Mouse (Mus musculus): Measurements from ENCODE around the gene Slc5a4b. TPM values are rescaled to one million over a fixed set of nuclear protein-coding genes. Genes with fewer than 3 reads are reported as not detected.
"Not testable (repeated sequence)": the region's sequence is repeated elsewhere in the genome, so short reads cannot be mapped to it uniquely, and the experiment has no call there.

Slc5a4b gene
- total RNA-seq (2021) = not detected

GRCm38 (mm10) chr10:76110861-76111260, at the start of gene Slc5a4b:
Slc5a4b (minus strand) TSS chr10:76110961.
- no peak for DNase-seq

- no peak for DNase-seq
Observed at GRCm38 (mm10) chr10:76158009-76158408, 47.2 kb upstream of the Slc5a4b start.

GRCm38 (mm10) chr10:76157528-76157927, 46.8 kb upstream of the Slc5a4b start:
- no peak for DNase-seq

GRCm38 (mm10) chr10:76155911-76156310, 45.1 kb upstream of the Slc5a4b start:
- DNase-seq = no peak

GRCm38 (mm10) chr10:76147278-76147677, 36.5 kb upstream of the Slc5a4b start, which contains the start of gene Slc5a4a:
Slc5a4a (plus strand) TSS chr10:76147451.
- DNase-seq = no peak

GRCm38 (mm10) chr10:76146846-76147245, 36.1 kb upstream of the Slc5a4b start:
- no peak for DNase-seq

- DNase-seq = no peak
Observed at GRCm38 (mm10) chr10:76136318-76136717, 25.6 kb upstream of the Slc5a4b start.

- no peak for DNase-seq
Observed at GRCm38 (mm10) chr10:76132506-76132905, 21.7 kb upstream of the Slc5a4b start.

- no peak for DNase-seq
Observed at GRCm38 (mm10) chr10:76121495-76121894, 10.7 kb upstream of the Slc5a4b start.

GRCm38 (mm10) chr10:76120124-76120711, 9.5 kb upstream of the Slc5a4b start:
- no peak for DNase-seq

- DNase-seq = no peak
Observed at GRCm38 (mm10) chr10:76118741-76119140, 8.0 kb upstream of the Slc5a4b start.

GRCm38 (mm10) chr10:76117966-76118365, 7.2 kb upstream of the Slc5a4b start:
- peak in 1 of 2 experiments; percentile 3 for DNase-seq

GRCm38 (mm10) chr10:76097368-76097767, 13.4 kb downstream of the Slc5a4b start:
- no peak for DNase-seq

- no peak for DNase-seq
Observed at GRCm38 (mm10) chr10:76096580-76096979, 14.2 kb downstream of the Slc5a4b start.

GRCm38 (mm10) chr10:76077008-76077407, 33.8 kb downstream of the Slc5a4b start:
- not testable (repeated sequence) for DNase-seq

GRCm38 (mm10) chr10:76072080-76072479, 38.7 kb downstream of the Slc5a4b start:
- DNase-seq = not testable (repeated sequence)

GRCm38 (mm10) chr10:76067674-76068613, 42.8 kb downstream of the Slc5a4b start:
- DNase-seq = no peak

- no peak for DNase-seq
Observed at GRCm38 (mm10) chr10:76062439-76062838, 48.3 kb downstream of the Slc5a4b start.

- no peak for DNase-seq
Observed at GRCm38 (mm10) chr10:76051860-76052259, 58.9 kb downstream of the Slc5a4b start.

GRCm38 (mm10) chr10:76048967-76049366, 61.8 kb downstream of the Slc5a4b start:
- DNase-seq = no peak

GRCm38 (mm10) chr10:76047182-76047869, 63.4 kb downstream of the Slc5a4b start:
- DNase-seq = no peak

GRCm38 (mm10) chr10:76046754-76047153, 64.0 kb downstream of the Slc5a4b start:
- no peak for DNase-seq

- DNase-seq = no peak
Observed at GRCm38 (mm10) chr10:76045343-76045742, 65.4 kb downstream of the Slc5a4b start.

Measured in layer of hippocampus, postnatal 36 days (tissue).